Mouse (Mus musculus): ENCODE data around the gene Cadps. TPM values are rescaled to one million over a fixed set of nuclear protein-coding genes. Genes with fewer than 3 reads are reported as not detected.
"Not testable (repeated sequence)": the region's sequence is repeated elsewhere in the genome, so short reads cannot be mapped to it uniquely, and the experiment has no call there.

The Cadps gene
- polyA plus RNA-seq, 1 experiment from 2014 or later: 7.8 TPM

DNA sequence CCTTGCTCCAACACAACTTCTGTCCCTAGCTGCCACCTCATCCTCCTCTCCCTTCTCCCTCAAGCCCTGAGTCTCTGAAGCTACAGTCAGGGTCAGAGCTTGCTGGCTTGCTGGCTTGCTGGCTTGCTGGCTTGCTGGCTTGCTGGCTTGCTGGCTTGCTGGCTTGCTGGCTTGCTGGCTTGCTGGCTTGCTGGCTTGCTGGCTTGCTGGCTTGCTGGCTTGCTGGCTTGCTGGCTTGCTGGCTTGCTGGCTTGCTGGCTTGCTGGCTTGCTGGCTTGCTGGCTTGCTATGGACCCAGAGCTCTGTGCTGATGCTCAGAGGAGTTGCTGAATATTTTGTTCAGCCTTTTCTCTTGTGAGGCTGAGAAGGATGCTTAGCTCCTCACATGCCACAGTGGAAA, 261.1 kb downstream of the Cadps start:
- not testable (repeated sequence) for H3K36me3 ChIP-seq; H3K4me3 ChIP-seq; H3K27ac ChIP-seq; H3K27me3 ChIP-seq (ENCODE audit: insufficient read depth, poor library complexity, severe bottlenecking); H3K9me3 ChIP-seq; H3K4me1 ChIP-seq (replicated peaks); DNase-seq (ENCODE audit: low spot score)

GRCm38 (mm10) chr14:12560233-12560577, 262.7 kb downstream of the Cadps start:
- Histone ChIP-seq H3K4me1 (replicated peaks) (no peaks in the 10 kb centered on the region), H3K9me3 (no peaks in the 10 kb centered on the region), H3K27ac (no peak overlapping the region), H3K36me3 (no peaks in the 10 kb centered on the region), H3K27me3 (ENCODE audit: insufficient read depth, poor library complexity, severe bottlenecking) (no peaks in the 10 kb centered on the region), H3K4me3 (no peak overlapping the region)
- 64% methylated on average over 1 of the region's 1 CpGs for WGBS
- no peak for DNase-seq (ENCODE audit: low spot score)

GRCm38 (mm10) chr14:12559574-12560232, 263.2 kb downstream of the Cadps start:
- no peak overlapping the region for H3K4me3 ChIP-seq
- no peaks in the 10 kb centered on the region for H3K36me3 ChIP-seq
- no peaks in the 10 kb centered on the region for H3K4me1 ChIP-seq (replicated peaks)
- no peaks in the 10 kb centered on the region for H3K9me3 ChIP-seq
- H3K27ac ChIP-seq: no peak overlapping the region
- DNase-seq (ENCODE audit: low spot score): no peak
- WGBS: 74% methylated on average over 3 of the region's 3 CpGs
- no peaks in the 10 kb centered on the region for H3K27me3 ChIP-seq (ENCODE audit: insufficient read depth, poor library complexity, severe bottlenecking)

- Histone ChIP-seq H3K4me3 (no peak overlapping the region), H3K27me3 (ENCODE audit: insufficient read depth, poor library complexity, severe bottlenecking) (no peaks in the 10 kb centered on the region), H3K27ac (no peak overlapping the region), H3K4me1 (replicated peaks) (no peaks in the 10 kb centered on the region), H3K9me3 (no peaks in the 10 kb centered on the region), H3K36me3 (no peaks in the 10 kb centered on the region)
- WGBS: 86% methylated on average over 7 of the region's 7 CpGs
- no peak for DNase-seq (ENCODE audit: low spot score)
Observed at GRCm38 (mm10) chr14:12558920-12559573, 263.8 kb downstream of the Cadps start.

DNA sequence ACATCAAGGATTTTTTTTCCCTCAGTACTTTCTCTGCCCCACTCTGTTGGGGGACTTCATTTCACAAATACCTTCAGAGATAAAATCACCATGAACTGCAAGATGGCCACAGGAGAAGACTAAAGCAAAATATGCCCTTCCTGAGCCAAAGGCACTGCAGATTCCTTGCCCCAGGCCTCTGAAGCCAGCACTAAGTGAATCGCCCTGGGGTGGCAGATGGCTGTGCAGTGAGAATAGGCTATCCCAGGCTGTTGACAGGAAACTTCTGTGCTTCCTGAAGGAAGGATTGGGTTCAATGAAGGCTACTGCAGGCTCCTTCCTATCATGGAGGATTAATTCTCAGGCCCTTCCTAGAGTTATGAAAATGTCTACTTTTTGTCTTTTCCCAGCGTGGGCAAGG, 268.4 kb downstream of the Cadps start:
- H3K27ac ChIP-seq: no peak overlapping the region
- WGBS: 70% methylated on average over 2 of the region's 2 CpGs
- no peaks in the 10 kb centered on the region for H3K4me1 ChIP-seq (replicated peaks)
- H3K27me3 ChIP-seq (ENCODE audit: insufficient read depth, poor library complexity, severe bottlenecking): no peaks in the 10 kb centered on the region
- H3K36me3 ChIP-seq: no peaks in the 10 kb centered on the region
- no peaks in the 10 kb centered on the region for H3K9me3 ChIP-seq
- H3K4me3 ChIP-seq: no peak overlapping the region
- DNase-seq (ENCODE audit: low spot score): no peak

- no peak for DNase-seq (ENCODE audit: low spot score)
- Histone ChIP-seq H3K27ac (no peak overlapping the region), H3K4me1 (replicated peaks) (no peaks in the 10 kb centered on the region), H3K36me3 (no peaks in the 10 kb centered on the region), H3K27me3 (ENCODE audit: insufficient read depth, poor library complexity, severe bottlenecking) (no peaks in the 10 kb centered on the region), H3K9me3 (no peaks in the 10 kb centered on the region), H3K4me3 (no peak overlapping the region)
- 41% methylated on average over 6 of the region's 6 CpGs for WGBS
Observed at GRCm38 (mm10) chr14:12551353-12551752, 271.5 kb downstream of the Cadps start.

- Histone ChIP-seq H3K27me3 (ENCODE audit: insufficient read depth, poor library complexity, severe bottlenecking) (no peaks in the 10 kb centered on the region), H3K9me3 (no peaks in the 10 kb centered on the region), H3K27ac (no peak overlapping the region), H3K36me3 (no peaks in the 10 kb centered on the region), H3K4me3 (no peak overlapping the region), H3K4me1 (replicated peaks) (no peaks in the 10 kb centered on the region)
- DNase-seq (ENCODE audit: low spot score): no peak
- WGBS: 51% methylated on average over 5 of the region's 5 CpGs
Observed at GRCm38 (mm10) chr14:12550931-12551330, 271.9 kb downstream of the Cadps start.

DNA sequence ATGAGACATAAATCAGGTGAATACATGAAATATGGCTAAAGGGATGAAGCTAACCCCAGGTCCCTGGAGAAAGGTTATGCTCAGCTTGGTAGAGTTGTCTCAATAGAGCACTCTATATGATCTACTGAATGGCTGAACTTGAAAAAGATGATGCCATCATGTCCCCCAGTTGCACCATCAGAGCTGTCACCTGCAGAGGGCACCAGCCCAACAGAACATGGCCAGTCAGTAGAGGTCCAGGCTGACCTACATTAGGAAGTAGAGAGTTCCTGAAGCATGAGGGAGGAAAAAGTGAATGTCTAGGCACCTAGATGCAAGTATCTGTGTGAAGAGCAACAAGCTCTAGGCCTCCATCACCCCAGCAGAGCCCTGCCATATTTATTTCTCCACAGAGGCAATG, 273.6 kb downstream of the Cadps start:
- H3K36me3 ChIP-seq: no peaks in the 10 kb centered on the region
- no peak overlapping the region for H3K27ac ChIP-seq
- no peak overlapping the region for H3K4me3 ChIP-seq
- H3K4me1 ChIP-seq (replicated peaks): no peaks in the 10 kb centered on the region
- H3K9me3 ChIP-seq: no peaks in the 10 kb centered on the region
- H3K27me3 ChIP-seq (ENCODE audit: insufficient read depth, poor library complexity, severe bottlenecking): no peaks in the 10 kb centered on the region
- DNase-seq (ENCODE audit: low spot score): no peak

GRCm38 (mm10) chr14:12547496-12547895, 275.4 kb downstream of the Cadps start:
- H3K9me3 ChIP-seq: no peaks in the 10 kb centered on the region
- H3K27me3 ChIP-seq (ENCODE audit: insufficient read depth, poor library complexity, severe bottlenecking): no peaks in the 10 kb centered on the region
- no peaks in the 10 kb centered on the region for H3K36me3 ChIP-seq
- 97% methylated on average over 4 of the region's 4 CpGs for WGBS
- H3K4me1 ChIP-seq (replicated peaks): no peaks in the 10 kb centered on the region
- H3K27ac ChIP-seq: no peak overlapping the region
- H3K4me3 ChIP-seq: no peak overlapping the region
- no peak for DNase-seq (ENCODE audit: low spot score)

DNA sequence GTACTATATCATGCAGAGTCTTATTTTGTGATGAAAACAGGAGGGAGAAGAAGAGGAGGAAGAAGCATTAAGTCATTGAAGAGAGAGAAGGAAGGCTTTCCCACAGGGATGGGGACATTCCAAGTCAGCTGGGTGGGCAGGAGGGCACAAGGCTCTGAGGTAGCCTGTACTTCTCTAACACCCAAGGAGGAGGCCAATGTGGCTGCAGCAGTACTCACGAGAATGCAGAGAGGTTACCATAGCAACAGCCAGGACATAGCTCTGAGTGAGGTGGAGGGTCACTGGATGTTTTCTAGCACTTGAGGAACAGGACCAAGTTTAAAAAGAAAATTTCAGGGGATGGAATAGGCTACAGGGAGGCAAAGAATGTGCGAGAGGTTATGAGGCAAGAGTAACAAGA, 281.1 kb downstream of the Cadps start:
- Histone ChIP-seq H3K4me1 (replicated peaks) (no peaks in the 10 kb centered on the region), H3K9me3 (no peaks in the 10 kb centered on the region), H3K4me3 (no peak overlapping the region), H3K27ac (no peak overlapping the region), H3K36me3 (no peaks in the 10 kb centered on the region), H3K27me3 (ENCODE audit: insufficient read depth, poor library complexity, severe bottlenecking) (no peaks in the 10 kb centered on the region)
- WGBS: 42% methylated on average over 2 of the region's 2 CpGs
- no peak for DNase-seq (ENCODE audit: low spot score)

DNA sequence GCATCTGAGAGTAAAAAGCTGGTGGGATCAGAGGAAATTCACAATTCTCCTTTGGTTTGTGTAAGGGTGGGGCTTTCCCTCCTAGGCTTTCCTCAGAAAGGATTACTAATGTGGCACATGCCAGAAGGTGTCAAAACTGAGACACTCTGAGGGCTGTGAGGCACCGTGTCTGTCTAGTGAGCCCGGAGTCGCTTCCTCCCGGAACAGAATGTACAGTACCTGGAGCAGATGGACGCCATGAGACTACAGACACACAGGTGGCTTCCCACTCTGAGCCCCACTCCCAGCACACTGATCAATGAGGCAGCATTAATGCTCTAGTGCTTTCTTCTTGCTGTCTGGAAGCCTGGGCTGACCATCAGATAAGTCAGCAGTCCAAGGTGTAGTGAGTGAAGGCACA, 283.8 kb downstream of the Cadps start:
- Histone ChIP-seq H3K4me1 (replicated peaks) (no peaks in the 10 kb centered on the region), H3K27me3 (ENCODE audit: insufficient read depth, poor library complexity, severe bottlenecking) (no peaks in the 10 kb centered on the region), H3K27ac (no peak overlapping the region), H3K36me3 (no peaks in the 10 kb centered on the region), H3K9me3 (no peaks in the 10 kb centered on the region), H3K4me3 (no peak overlapping the region)
- no peak for DNase-seq (ENCODE audit: low spot score)
- 90% methylated on average over 5 of the region's 5 CpGs for WGBS

- no peak overlapping the region for H3K4me3 ChIP-seq
- H3K36me3 ChIP-seq: no peaks in the 10 kb centered on the region
- no peak overlapping the region for H3K27ac ChIP-seq
- peaks cover 27% of the 10 kb centered on the region for H3K27me3 ChIP-seq (ENCODE audit: insufficient read depth, poor library complexity, severe bottlenecking)
- DNase-seq (ENCODE audit: low spot score): peak; percentile 20
- H3K9me3 ChIP-seq: no peaks in the 10 kb centered on the region
- peaks cover 4% of the 10 kb centered on the region; the same call in 1 of the 2 replicates for H3K4me1 ChIP-seq (replicated peaks)
- WGBS: 26% methylated on average over 1 of the region's 1 CpGs
Observed at GRCm38 (mm10) chr14:12531101-12531500, 291.8 kb downstream of the Cadps start.

DNA sequence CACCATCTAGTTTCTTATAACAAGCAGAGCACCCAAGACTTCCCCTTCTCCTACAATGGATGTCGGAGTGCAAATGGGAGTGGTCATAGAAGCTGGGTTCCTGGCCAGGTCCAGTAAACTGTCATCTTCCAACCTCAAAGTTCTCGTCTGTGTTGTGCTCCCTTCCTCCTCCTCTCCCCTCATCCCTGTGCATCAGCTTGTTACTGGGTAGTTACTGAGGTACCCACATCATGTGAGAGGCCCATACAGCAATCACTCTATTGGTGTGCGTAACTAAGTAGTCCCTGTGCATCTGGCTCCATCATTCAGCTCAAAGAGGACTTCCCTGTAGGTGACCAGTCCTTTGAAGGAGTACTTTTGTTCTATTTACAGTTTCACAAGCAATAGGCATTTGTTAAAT, 292.3 kb downstream of the Cadps start:
- no peaks in the 10 kb centered on the region for H3K36me3 ChIP-seq
- H3K4me1 ChIP-seq (replicated peaks): peaks cover 4% of the 10 kb centered on the region; the same call in 1 of the 2 replicates
- H3K27ac ChIP-seq: no peak overlapping the region
- no peak for DNase-seq (ENCODE audit: low spot score)
- H3K27me3 ChIP-seq (ENCODE audit: insufficient read depth, poor library complexity, severe bottlenecking): peaks cover 27% of the 10 kb centered on the region
- no peak overlapping the region for H3K4me3 ChIP-seq
- WGBS: 64% methylated on average over 3 of the region's 3 CpGs
- no peaks in the 10 kb centered on the region for H3K9me3 ChIP-seq

All from hindbrain, embryonic 10.5 days (tissue).